Mouse (Mus musculus): ENCODE results near the gene Smim12. TPM values are rescaled to one million over a fixed set of nuclear protein-coding genes. Genes with fewer than 3 reads are reported as not detected.

The Smim12 gene
- total RNA-seq, 2 experiments from 2014 or later = 40.5 to 42.9 TPM

DNA sequence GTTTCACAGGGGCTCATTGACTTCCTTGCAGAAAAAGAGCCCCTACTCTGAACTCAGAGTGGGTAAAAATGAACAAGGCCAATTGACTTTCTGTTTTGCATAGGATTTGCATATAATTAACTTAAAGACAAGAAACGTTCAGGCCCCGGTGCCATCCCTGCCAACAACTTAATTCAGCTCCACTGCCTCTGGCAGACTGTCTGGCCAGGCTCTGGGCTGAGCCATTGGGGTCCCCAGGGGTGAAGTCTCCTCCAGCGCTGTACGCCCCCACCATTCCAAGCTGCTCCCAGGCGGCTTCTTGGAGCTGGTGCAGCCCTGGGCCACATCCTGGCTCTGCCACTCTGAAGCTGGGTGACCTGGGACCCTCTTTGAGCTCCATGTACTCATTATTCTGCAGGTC lies 11.0 kb upstream of the Smim12 start:
- peak in 1 of 2 experiments; percentile 34 for DNase-seq (ENCODE audit: extremely low spot score in 1 of 2, low spot score in 2 of 2)
- intact Hi-C loops (cut with DNase I) = no loop called here

DNA sequence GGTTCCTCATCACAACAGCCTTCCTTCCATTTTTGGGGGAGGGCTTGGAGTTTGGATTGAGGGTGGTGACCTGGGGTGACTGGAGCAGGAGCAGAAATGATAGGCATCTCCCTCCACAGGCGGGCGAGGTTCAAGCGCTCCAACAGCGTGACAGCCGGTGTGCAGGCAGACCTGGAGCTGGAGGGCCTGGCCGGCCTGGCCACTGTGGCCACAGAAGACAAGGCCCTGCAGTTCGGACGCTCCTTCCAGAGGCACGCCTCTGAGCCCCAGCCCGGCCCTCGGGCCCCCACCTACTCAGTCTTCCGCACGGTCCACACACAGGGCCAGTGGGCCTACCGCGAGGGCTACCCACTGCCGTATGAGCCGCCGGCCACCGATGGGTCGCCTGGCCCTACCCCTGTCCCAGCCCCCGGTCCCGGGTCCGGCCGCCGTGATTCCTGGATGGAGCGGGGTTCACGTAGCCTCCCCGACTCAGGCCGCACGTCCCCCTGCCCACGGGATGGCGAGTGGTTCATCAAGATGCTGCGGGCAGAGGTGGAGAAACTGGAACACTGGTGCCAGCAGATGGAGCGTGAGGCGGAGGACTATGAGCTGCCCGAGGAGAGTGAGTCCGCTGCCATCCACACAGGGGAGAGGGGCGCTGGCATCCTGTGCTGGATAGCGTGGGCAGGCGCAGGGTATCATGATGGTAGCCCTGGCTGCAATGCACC lies 10.0 kb upstream of the Smim12 start:
- DNase-seq (ENCODE audit: extremely low spot score in 1 of 2, low spot score in 2 of 2) = peak in 1 of 2 experiments; percentile 52
- intact Hi-C loops (cut with DNase I) = no loop called here

GRCm38 (mm10) chr4:127235742-127236487 lies 7.7 kb upstream of the Smim12 start:
- peak in 1 of 2 experiments; percentile 89 for DNase-seq (ENCODE audit: extremely low spot score in 1 of 2, low spot score in 2 of 2)
- intact Hi-C loops (cut with DNase I) = loop anchor here (5.0 kb wide), 1 partner anchor 64 kb away; no protein-coding TSS in a partner anchor

GRCm38 (mm10) chr4:127236631-127237030 lies 7.0 kb upstream of the Smim12 start:
- no peak for DNase-seq (ENCODE audit: extremely low spot score in 1 of 2, low spot score in 2 of 2)
- intact Hi-C loops (cut with DNase I) = loop anchor here (5.0 kb wide), 1 partner anchor 64 kb away; no protein-coding TSS in a partner anchor

- intact Hi-C loops (cut with DNase I) = loop anchor here (5.0 kb wide), 1 partner anchor 65 kb away; no protein-coding TSS in a partner anchor
- no peak for DNase-seq (ENCODE audit: extremely low spot score in 1 of 2, low spot score in 2 of 2)
Measured at GRCm38 (mm10) chr4:127237271-127237670, 6.3 kb upstream of the Smim12 start.

DNA sequence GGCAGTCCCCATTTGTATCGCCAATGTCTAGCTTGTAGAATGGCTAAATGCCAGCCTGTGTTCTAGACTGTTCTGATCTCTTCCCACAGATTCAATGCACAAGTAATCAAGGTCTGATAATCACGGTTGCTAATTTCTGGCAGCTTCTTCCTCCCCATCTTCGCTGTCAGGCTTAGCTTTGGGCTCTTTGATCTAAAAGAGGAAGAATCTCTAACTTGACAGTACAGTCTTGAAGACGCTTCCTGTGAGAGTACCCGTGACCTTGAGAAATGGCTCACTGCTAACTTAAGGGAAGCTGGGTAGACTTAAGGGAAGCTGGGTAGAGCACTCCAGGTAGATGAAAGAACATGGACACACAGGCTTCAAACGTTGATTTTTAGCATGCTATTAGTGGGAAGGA lies 888 bp upstream of the Smim12 start:
- no peak for DNase-seq (ENCODE audit: extremely low spot score in 1 of 2, low spot score in 2 of 2)
- intact Hi-C loops (cut with DNase I) = loop anchor here (5.0 to 10.0 kb wide), 2 partner anchors 165 to 688 kb away; partner anchors contain the start of genes Clspn and Zmym6

DNA sequence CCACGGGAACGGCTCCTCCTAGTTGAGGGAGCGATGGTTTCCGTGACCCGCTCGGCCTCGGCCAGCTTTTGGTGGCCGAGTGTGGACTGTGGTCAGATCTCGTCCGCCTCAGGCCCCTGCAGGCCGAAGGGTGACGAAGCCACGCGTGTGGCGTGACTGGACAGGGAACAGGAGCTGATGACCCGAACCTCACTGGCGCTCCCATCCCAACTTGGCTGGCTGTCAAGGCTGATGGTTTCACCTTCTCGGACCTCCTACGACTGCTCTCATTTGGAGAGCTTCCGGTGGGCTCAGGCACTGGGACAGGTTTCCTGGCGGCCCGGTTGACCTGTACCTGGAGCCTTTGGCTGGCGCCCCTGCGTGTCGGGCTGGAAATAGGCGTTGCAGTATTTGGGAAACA lies 369 bp downstream of the Smim12 start:
- DNase-seq (ENCODE audit: extremely low spot score in 1 of 2, low spot score in 2 of 2) = no peak
- intact Hi-C loops (cut with DNase I) = loop anchor here (5.0 to 10.0 kb wide), 2 partner anchors 167 to 689 kb away; partner anchors contain the start of genes Clspn and Zmym6

DNA sequence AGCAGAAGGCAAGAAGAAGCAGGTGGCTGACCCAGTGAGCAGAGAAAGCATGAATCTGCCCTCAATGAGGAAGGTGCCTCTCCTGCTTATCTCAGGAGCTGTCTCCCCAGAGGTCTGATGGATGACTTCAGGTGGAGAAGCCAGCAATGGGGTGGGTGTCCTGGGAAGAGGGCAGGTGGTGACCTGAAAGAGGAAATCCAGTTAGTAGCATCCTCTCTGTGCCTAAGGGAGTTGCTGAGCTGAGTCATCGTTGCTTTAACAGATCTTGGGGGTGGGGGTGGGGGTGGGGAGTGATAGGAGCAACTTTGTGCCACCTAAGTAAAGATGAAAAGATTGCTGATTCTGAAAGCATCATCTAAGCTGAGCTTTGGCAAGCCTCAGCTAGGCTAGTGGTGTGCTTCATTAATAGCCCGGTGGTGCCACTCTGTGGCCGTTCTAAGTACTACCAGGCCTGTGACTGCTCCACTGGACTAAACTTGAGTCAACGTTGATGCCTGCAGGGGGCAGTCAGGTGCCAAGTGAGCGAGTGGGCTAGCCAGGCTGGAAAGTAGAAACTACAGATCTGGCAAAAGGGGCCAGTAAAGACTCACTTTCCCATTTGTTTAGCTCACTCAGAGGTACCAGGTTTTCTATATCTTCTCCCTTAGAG lies 6.2 kb downstream of the Smim12 start:
- peak; percentile 95 to 96 for DNase-seq (ENCODE audit: extremely low spot score in 1 of 2, low spot score in 2 of 2)
- intact Hi-C loops (cut with DNase I) = loop anchor here (10.0 kb wide), 1 partner anchor 695 kb away; the partner anchor contains the start of gene Clspn

DNA sequence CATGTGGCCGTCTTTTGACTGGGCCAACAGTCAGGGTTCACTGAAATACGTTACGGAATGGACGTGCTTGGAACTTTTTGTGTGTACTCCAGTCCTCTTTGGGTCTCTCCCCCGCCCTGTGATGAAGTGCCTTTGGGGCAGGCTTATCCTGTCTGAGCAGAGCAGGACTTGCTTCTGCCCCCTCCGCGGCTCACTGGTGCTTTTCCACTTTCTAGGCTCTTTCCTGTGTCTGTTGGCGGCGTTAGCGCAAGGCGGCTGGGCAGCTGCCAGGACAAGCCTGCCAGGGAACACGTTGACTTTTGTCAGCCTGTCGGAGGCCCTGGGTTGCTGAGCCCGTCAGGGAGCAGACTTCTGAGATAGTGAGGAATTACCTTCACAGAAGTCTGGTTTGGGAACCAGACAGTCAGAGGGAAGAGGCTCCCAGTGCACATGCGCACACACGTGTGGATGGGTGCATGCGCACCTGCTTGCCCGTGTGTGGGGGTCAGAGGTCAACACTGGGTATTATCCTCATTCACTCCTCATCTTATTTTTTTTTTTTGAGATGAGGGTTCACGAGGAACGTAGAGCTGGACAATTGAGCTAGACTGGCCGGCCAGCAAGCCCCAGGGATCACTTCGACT lies 8.5 kb downstream of the Smim12 start:
- intact Hi-C loops (cut with DNase I) = loop anchor here (2.0 kb wide), 1 partner anchor 63 kb away; the partner anchor contains the start of gene Gja4

DNA sequence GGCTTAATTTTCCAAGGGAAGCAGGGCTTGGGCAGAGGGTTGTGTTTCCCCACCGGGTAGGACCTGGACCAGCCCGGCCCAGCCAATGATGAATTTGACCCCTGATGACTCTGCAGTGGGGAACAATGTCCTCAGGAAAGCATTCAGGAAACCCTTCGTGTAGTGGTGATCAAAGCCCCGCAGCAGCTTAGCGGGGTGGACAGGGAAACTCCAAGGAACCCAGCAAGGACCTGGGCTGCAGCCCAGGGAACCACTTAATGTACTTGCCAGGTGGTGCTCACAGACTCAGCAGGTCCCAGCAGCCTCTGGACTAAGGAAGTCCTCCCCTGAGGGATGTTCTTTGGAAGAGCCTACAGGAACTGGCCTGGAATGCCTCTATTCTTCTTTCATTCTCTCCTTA lies 13.2 kb downstream of the Smim12 start:
- peak in 1 of 2 experiments; percentile 40 for DNase-seq (ENCODE audit: extremely low spot score in 1 of 2, low spot score in 2 of 2)
- intact Hi-C loops (cut with DNase I) = no loop called here

More for the DNA sequence above, 8.5 kb downstream of the Smim12 start:
- peak in 1 of 2 experiments; percentile 83 for DNase-seq (ENCODE audit: extremely low spot score in 1 of 2, low spot score in 2 of 2)

DNA sequence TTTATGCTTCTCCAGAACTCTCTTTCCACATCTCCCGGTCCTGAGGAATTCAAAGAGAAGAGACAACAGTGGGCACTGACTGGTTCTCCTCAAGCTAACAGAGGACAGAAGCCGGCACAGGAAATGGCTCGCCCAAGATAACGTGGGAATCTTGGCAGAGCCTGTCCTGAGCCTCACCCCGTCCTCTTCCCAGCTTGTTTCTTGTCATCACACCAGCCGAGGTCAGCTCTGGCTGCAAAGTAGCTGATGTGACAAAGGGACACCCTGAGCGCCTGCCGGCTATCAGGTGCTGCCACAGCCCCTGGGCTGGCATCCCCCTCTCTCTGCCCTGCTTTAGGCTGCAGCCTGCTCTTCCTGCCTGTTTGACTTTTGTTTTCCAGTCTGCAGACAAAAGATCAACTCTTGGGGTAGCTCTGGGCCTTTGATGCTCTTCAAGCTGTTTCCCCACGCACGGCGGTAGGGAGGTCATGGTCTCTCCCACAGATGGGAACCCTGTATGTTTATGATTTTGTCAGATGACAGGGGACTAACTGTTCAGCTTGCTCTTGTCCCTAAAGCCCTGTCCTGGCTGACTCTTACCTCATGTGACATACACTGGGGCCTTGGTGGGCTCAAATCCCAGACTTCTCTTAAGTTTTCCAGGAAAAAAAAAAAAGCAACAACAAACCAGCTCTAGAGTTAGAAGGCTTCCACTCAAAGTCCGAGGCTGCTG lies 14.8 kb downstream of the Smim12 start:
- no peak for DNase-seq (ENCODE audit: extremely low spot score in 1 of 2, low spot score in 2 of 2)
- intact Hi-C loops (cut with DNase I) = no loop called here

DNA sequence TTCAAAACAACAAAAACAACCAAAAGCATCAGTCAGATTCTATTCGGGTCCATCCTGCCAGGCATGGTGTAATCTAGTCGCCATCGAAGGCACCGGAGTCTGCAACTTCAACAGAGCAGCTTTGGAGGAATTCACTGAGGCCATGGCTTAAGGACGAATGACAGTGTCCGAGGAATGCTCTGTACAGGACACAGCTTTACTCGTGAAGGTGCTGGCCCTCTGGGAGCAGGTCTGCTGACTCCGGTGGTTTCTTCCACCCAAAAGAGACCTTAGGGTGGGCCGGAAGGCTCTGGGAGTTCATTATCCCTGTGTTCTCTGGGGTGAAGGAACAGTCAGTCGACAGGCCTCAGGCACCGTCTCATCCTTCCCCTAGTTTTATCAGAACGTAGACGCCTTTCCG lies 18.0 kb downstream of the Smim12 start:
- intact Hi-C loops (cut with DNase I) = no loop called here
- no peak for DNase-seq (ENCODE audit: extremely low spot score in 1 of 2, low spot score in 2 of 2)

DNA sequence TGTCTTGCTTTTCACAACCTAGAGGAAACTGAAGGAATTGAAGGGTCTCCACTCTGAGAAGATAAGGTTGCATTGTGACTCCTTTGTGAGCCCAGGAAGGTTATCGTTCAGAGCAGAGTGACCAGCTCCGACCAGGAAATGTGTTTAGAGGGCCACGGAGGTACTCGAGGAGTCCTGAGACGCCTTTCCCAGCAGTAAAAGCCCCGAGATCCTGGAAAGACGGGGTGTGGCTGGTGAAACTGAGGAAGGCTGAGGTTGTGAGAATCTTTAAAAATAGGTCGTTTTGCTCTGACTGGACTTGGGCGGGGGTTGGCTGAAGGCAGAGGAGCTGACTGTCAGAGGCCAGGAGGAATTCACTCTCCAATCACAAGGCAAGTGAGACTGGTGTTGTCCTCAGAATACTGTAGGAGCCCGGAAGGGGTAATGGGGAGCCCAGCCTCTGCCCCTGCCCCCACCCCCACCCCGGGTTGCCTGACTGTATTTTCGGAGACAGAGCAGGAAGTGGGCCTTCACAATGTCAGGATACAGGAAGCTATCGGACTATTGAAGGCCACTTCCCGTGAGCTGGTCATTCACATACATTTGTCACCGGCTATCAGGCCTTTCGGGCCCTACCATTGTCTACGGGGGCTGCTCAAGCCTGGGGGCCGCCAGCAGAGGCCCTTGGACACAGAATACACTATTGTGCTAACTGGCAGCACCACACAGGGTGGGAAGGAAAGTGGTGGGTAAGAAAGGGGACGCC lies 20.0 kb downstream of the Smim12 start:
- intact Hi-C loops (cut with DNase I) = no loop called here
- DNase-seq (ENCODE audit: extremely low spot score in 1 of 2, low spot score in 2 of 2) = no peak

GRCm38 (mm10) chr4:127264183-127264554 lies 20.6 kb downstream of the Smim12 start:
- DNase-seq (ENCODE audit: extremely low spot score in 1 of 2, low spot score in 2 of 2) = no peak
- intact Hi-C loops (cut with DNase I) = no loop called here

- intact Hi-C loops (cut with DNase I) = no loop called here
- DNase-seq (ENCODE audit: extremely low spot score in 1 of 2, low spot score in 2 of 2) = peak in 1 of 2 experiments; percentile 70
Measured at GRCm38 (mm10) chr4:127278451-127279001, 34.9 kb downstream of the Smim12 start.

DNA sequence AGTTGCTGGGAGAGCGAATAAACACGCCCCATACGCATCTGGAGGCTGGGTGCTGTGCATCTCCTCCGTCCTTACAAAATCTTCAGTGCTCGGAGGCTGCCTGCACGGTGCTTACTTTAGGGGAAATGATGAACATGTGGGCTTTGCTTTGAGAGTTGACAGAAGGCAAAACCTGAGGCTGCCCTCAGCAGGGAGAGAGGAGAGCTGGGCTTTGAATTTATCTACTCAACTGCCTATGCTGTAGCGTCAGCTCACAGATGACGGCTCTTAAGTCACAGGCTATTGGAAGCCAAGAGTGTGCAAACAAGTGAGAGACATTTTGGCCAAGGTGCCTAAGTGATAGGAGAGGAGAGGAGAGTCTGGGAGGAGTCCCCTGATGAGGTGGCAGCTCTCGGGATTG lies 35.7 kb downstream of the Smim12 start:
- intact Hi-C loops (cut with DNase I) = no loop called here
- no peak for DNase-seq (ENCODE audit: extremely low spot score in 1 of 2, low spot score in 2 of 2)

- DNase-seq (ENCODE audit: extremely low spot score in 1 of 2, low spot score in 2 of 2) = no peak
- intact Hi-C loops (cut with DNase I) = no loop called here
Measured at GRCm38 (mm10) chr4:127286907-127287306, 43.3 kb downstream of the Smim12 start.

All from left cerebral cortex, postnatal 10 days (tissue).